Mouse (Mus musculus): ENCODE data around the gene 4930507D05Rik. TPM values are rescaled to one million over a fixed set of nuclear protein-coding genes. Genes with fewer than 3 reads are reported as not detected.
"Not testable (repeated sequence)": the region's sequence is repeated elsewhere in the genome, so short reads cannot be mapped to it uniquely, and the experiment has no call there.

4930507D05Rik gene
- polyA plus RNA-seq, 1 experiment from 2014 or later, result 0.87 TPM

- no peak for ATAC-seq (replicated peaks; ENCODE audit: low FRiP score)
- DNase-seq (ENCODE audit: low spot score), result no peak
- Histone ChIP-seq H3K4me3 (ENCODE audit: low read depth, low read length) (no peak overlapping the region), H3K9me3 (ENCODE audit: control insufficient read depth, low read length) (no peaks in the 10 kb centered on the region), H3K36me3 (ENCODE audit: control insufficient read depth, insufficient read depth, low read length) (no peaks in the 10 kb centered on the region), H3K9ac (ENCODE audit: low read length) (no peak overlapping the region), H3K27ac (ENCODE audit: low read depth, low read length) (no peak overlapping the region), H3K4me2 (ENCODE audit: low read depth, low read length, severe bottlenecking) (no peak overlapping the region), H3K27me3 (ENCODE audit: control insufficient read depth, insufficient read depth, low read length) (no peaks in the 10 kb centered on the region), H3K4me1 (replicated peaks; ENCODE audit: control insufficient read depth, insufficient read depth, low read length) (no peaks in the 10 kb centered on the region)
- 55% methylated on average over 7 of the region's 7 CpGs for WGBS
These were observed 30.4 kb upstream of the 4930507D05Rik start for GRCm38 (mm10) chr10:62418831-62419356.

GRCm38 (mm10) chr10:62419422-62419821 is 29.9 kb upstream of the 4930507D05Rik start:
- 85% methylated on average over 5 of the region's 5 CpGs for WGBS
- Histone ChIP-seq H3K4me1 (replicated peaks; ENCODE audit: control insufficient read depth, insufficient read depth, low read length) (no peaks in the 10 kb centered on the region), H3K27me3 (ENCODE audit: control insufficient read depth, insufficient read depth, low read length) (no peaks in the 10 kb centered on the region), H3K4me2 (ENCODE audit: low read depth, low read length, severe bottlenecking) (no peak overlapping the region), H3K9ac (ENCODE audit: low read length) (no peak overlapping the region), H3K4me3 (ENCODE audit: low read depth, low read length) (no peak overlapping the region), H3K27ac (ENCODE audit: low read depth, low read length) (no peak overlapping the region), H3K36me3 (ENCODE audit: control insufficient read depth, insufficient read depth, low read length) (no peaks in the 10 kb centered on the region), H3K9me3 (ENCODE audit: control insufficient read depth, low read length) (no peaks in the 10 kb centered on the region)
- ATAC-seq (replicated peaks; ENCODE audit: low FRiP score) (no peak), DNase-seq (ENCODE audit: low spot score) (no peak)

- H3K4me3 ChIP-seq (ENCODE audit: low read depth, low read length), result no peak overlapping the region
- no peak overlapping the region for H3K4me2 ChIP-seq (ENCODE audit: low read depth, low read length, severe bottlenecking)
- WGBS, result 77% methylated on average over 6 of the region's 6 CpGs
- H3K4me1 ChIP-seq (replicated peaks; ENCODE audit: control insufficient read depth, insufficient read depth, low read length), result no peaks in the 10 kb centered on the region
- no peaks in the 10 kb centered on the region for H3K27me3 ChIP-seq (ENCODE audit: control insufficient read depth, insufficient read depth, low read length)
- H3K9me3 ChIP-seq (ENCODE audit: control insufficient read depth, low read length), result no peaks in the 10 kb centered on the region
- no peaks in the 10 kb centered on the region for H3K36me3 ChIP-seq (ENCODE audit: control insufficient read depth, insufficient read depth, low read length)
- H3K27ac ChIP-seq (ENCODE audit: low read depth, low read length), result no peak overlapping the region
- ATAC-seq (replicated peaks; ENCODE audit: low FRiP score) (no peak), DNase-seq (ENCODE audit: low spot score) (no peak)
- H3K9ac ChIP-seq (ENCODE audit: low read length), result no peak overlapping the region
These were observed 28.9 kb upstream of the 4930507D05Rik start for GRCm38 (mm10) chr10:62420399-62420798.

- Histone ChIP-seq H3K9ac (ENCODE audit: low read length) (no peak overlapping the region), H3K4me2 (ENCODE audit: low read depth, low read length, severe bottlenecking) (no peak overlapping the region), H3K27ac (ENCODE audit: low read depth, low read length) (no peak overlapping the region), H3K4me1 (replicated peaks; ENCODE audit: control insufficient read depth, insufficient read depth, low read length) (no peaks in the 10 kb centered on the region), H3K9me3 (ENCODE audit: control insufficient read depth, low read length) (no peaks in the 10 kb centered on the region), H3K4me3 (ENCODE audit: low read depth, low read length) (no peak overlapping the region), H3K27me3 (ENCODE audit: control insufficient read depth, insufficient read depth, low read length) (no peaks in the 10 kb centered on the region), H3K36me3 (ENCODE audit: control insufficient read depth, insufficient read depth, low read length) (no peaks in the 10 kb centered on the region)
- DNase-seq (ENCODE audit: low spot score) (no peak), ATAC-seq (replicated peaks; ENCODE audit: low FRiP score) (no peak)
- 92% methylated on average over 3 of the region's 3 CpGs for WGBS
These were observed 28.2 kb upstream of the 4930507D05Rik start for GRCm38 (mm10) chr10:62421127-62421526.

- H3K27ac ChIP-seq (ENCODE audit: low read depth, low read length), result no peak within 1 kb of the TSS
- H3K4me3 ChIP-seq (ENCODE audit: low read depth, low read length), result no peak within 1 kb of the TSS
- H3K4me2 ChIP-seq (ENCODE audit: low read depth, low read length, severe bottlenecking), result no peak within 1 kb of the TSS
- no peaks in the 10 kb centered on the region for H3K36me3 ChIP-seq (ENCODE audit: control insufficient read depth, insufficient read depth, low read length)
- 50% methylated on average over 15 of the region's 15 CpGs for WGBS
- no peaks in the 10 kb centered on the region for H3K4me1 ChIP-seq (replicated peaks; ENCODE audit: control insufficient read depth, insufficient read depth, low read length)
- no peaks in the 10 kb centered on the region for H3K9me3 ChIP-seq (ENCODE audit: control insufficient read depth, low read length)
- DNase-seq (ENCODE audit: low spot score) (no peak), ATAC-seq (replicated peaks; ENCODE audit: low FRiP score) (no peak)
- H3K9ac ChIP-seq (ENCODE audit: low read length), result no peak within 1 kb of the TSS
- H3K27me3 ChIP-seq (ENCODE audit: control insufficient read depth, insufficient read depth, low read length), result no peaks in the 10 kb centered on the region
These were observed 27.0 kb upstream of the 4930507D05Rik start, which contains the start of gene Hkdc1 for GRCm38 (mm10) chr10:62422255-62422654. Gene Hkdc1 (minus strand): TSS chr10:62422491.

GRCm38 (mm10) chr10:62425081-62425871 is 24.0 kb upstream of the 4930507D05Rik start:
- no peak overlapping the region for H3K4me3 ChIP-seq (ENCODE audit: low read depth, low read length)
- 55% methylated on average over 9 of the region's 9 CpGs for WGBS
- no peak overlapping the region for H3K27ac ChIP-seq (ENCODE audit: low read depth, low read length)
- H3K9me3 ChIP-seq (ENCODE audit: control insufficient read depth, low read length), result no peaks in the 10 kb centered on the region
- no peak overlapping the region for H3K9ac ChIP-seq (ENCODE audit: low read length)
- no peak for DNase-seq (ENCODE audit: low spot score)
- no peak for ATAC-seq (replicated peaks; ENCODE audit: low FRiP score)
- peaks cover 11% of the 10 kb centered on the region for H3K36me3 ChIP-seq (ENCODE audit: control insufficient read depth, insufficient read depth, low read length)
- no peaks in the 10 kb centered on the region for H3K4me1 ChIP-seq (replicated peaks; ENCODE audit: control insufficient read depth, insufficient read depth, low read length)
- H3K4me2 ChIP-seq (ENCODE audit: low read depth, low read length, severe bottlenecking), result no peak overlapping the region
- H3K27me3 ChIP-seq (ENCODE audit: control insufficient read depth, insufficient read depth, low read length), result no peaks in the 10 kb centered on the region

- no peak overlapping the region for H3K9ac ChIP-seq (ENCODE audit: low read length)
- no peak overlapping the region for H3K4me3 ChIP-seq (ENCODE audit: low read depth, low read length)
- WGBS, result 93% methylated on average over 5 of the region's 5 CpGs
- ATAC-seq (replicated peaks; ENCODE audit: low FRiP score) (no peak), DNase-seq (ENCODE audit: low spot score) (no peak)
- no peaks in the 10 kb centered on the region for H3K4me1 ChIP-seq (replicated peaks; ENCODE audit: control insufficient read depth, insufficient read depth, low read length)
- no peaks in the 10 kb centered on the region for H3K9me3 ChIP-seq (ENCODE audit: control insufficient read depth, low read length)
- H3K4me2 ChIP-seq (ENCODE audit: low read depth, low read length, severe bottlenecking), result no peak overlapping the region
- no peaks in the 10 kb centered on the region for H3K27me3 ChIP-seq (ENCODE audit: control insufficient read depth, insufficient read depth, low read length)
- no peak overlapping the region for H3K27ac ChIP-seq (ENCODE audit: low read depth, low read length)
- peaks cover 16% of the 10 kb centered on the region for H3K36me3 ChIP-seq (ENCODE audit: control insufficient read depth, insufficient read depth, low read length)
These were observed 18.9 kb upstream of the 4930507D05Rik start for GRCm38 (mm10) chr10:62430427-62430826.

GRCm38 (mm10) chr10:62450280-62450640 is 971 bp downstream of the 4930507D05Rik start:
- peaks cover 12% of the 10 kb centered on the region for H3K4me1 ChIP-seq (replicated peaks; ENCODE audit: control insufficient read depth, insufficient read depth, low read length)
- no peaks in the 10 kb centered on the region; the same call in 1 of the 2 replicates for H3K36me3 ChIP-seq (ENCODE audit: control insufficient read depth, insufficient read depth, low read length)
- H3K4me3 ChIP-seq (ENCODE audit: low read depth, low read length), result peak overlapping the region; percentile 84
- 39% methylated on average over 18 of the region's 18 CpGs for WGBS
- H3K27ac ChIP-seq (ENCODE audit: low read depth, low read length), result 0 out of 2 replicates have a peak overlapping the region, but pooled peaks have one; percentile 66
- ATAC-seq (replicated peaks; ENCODE audit: low FRiP score), result no peak
- peak overlapping the region; percentile 82 for H3K9ac ChIP-seq (ENCODE audit: low read length)
- DNase-seq (ENCODE audit: low spot score), result no peak
- H3K4me2 ChIP-seq (ENCODE audit: low read depth, low read length, severe bottlenecking), result peak overlapping the region; percentile 68
- no peaks in the 10 kb centered on the region for H3K9me3 ChIP-seq (ENCODE audit: control insufficient read depth, low read length)
- H3K27me3 ChIP-seq (ENCODE audit: control insufficient read depth, insufficient read depth, low read length), result no peaks in the 10 kb centered on the region

GRCm38 (mm10) chr10:62452001-62452400 is 2.7 kb downstream of the 4930507D05Rik start:
- H3K36me3 ChIP-seq (ENCODE audit: control insufficient read depth, insufficient read depth, low read length); H3K4me2 ChIP-seq (ENCODE audit: low read depth, low read length, severe bottlenecking); H3K9me3 ChIP-seq (ENCODE audit: control insufficient read depth, low read length); H3K4me3 ChIP-seq (ENCODE audit: low read depth, low read length); H3K27me3 ChIP-seq (ENCODE audit: control insufficient read depth, insufficient read depth, low read length); DNase-seq (ENCODE audit: low spot score); H3K27ac ChIP-seq (ENCODE audit: low read depth, low read length); H3K9ac ChIP-seq (ENCODE audit: low read length); ATAC-seq (replicated peaks; ENCODE audit: low FRiP score): not testable (repeated sequence)
- peaks cover 12% of the 10 kb centered on the region for H3K4me1 ChIP-seq (replicated peaks; ENCODE audit: control insufficient read depth, insufficient read depth, low read length)
- 65% methylated on average over 11 of the region's 11 CpGs for WGBS
